Mouse (Mus musculus) liver, embryonic 14.5 days (tissue): Measurements from ENCODE around the gene Bub1b.

ENCODE experiments used
- CTCF ChIP-seq: IDR thresholded peaks from 2 replicates; pipeline ENCODE4 v1.5.1; 2016; ENCODE audit warnings: antibody characterized with exemption, low read depth, control low read depth
- EP300 ChIP-seq: IDR thresholded peaks from 2 replicates; pipeline ENCODE4 v1.6.1; 2016; ENCODE audit warnings: antibody characterized with exemption, low read depth

- TF ChIP-seq CTCF (no peak), EP300 (no peak)
These were observed 20.0 kb downstream of the Bub1b start for GRCm38 (mm10) chr2:118618013-118618412.
